Mouse (Mus musculus): ENCODE data around the gene Fkbp6.

- peak; percentile 96 for TF ChIP-seq POLR2A (IDR thresholded peaks at IDR 0.05; ENCODE audit: borderline replicate concordance, extremely low read depth, insufficient read depth, insufficient read length, poor library complexity, severe bottlenecking)
- no peak for TF ChIP-seq CTCF (IDR thresholded peaks at IDR 0.05; ENCODE audit: borderline replicate concordance, extremely low read depth, insufficient read depth, insufficient read length)
Measured at GRCm38 (mm10) chr5:135394004-135394823, 44.4 kb upstream of the Fkbp6 start, which contains the start of gene Pom121.

Measured in brain, embryonic 14.5 days (tissue).